Mouse (Mus musculus) heart, postnatal 0 days (tissue): ENCODE results near the gene Iffo2. TPM values are rescaled to one million over a fixed set of nuclear protein-coding genes. Genes with fewer than 3 reads are reported as not detected.

ENCODE experiments used
- ATAC-seq: fragments of 200-750 bp; cut with Nextera tagmentation; 2 replicates; pipeline ENCODE4 v1.8.0; 2017; ENCODE audit warnings: low read depth, moderate number of reproducible peaks, moderate library complexity; ENCODE audit not compliant: insufficient read depth
- DNase-seq: peaks from one replicate; pipeline ENCODE4 v3.0.0-alpha.2; 2016; ENCODE audit warnings: low spot score
- H3K27ac ChIP-seq: fragments of 300-500 bp; sonication (generic); 2 replicates; pipeline ENCODE4 v1.5.1; 2014; ENCODE audit warnings: low read depth, mild to moderate bottlenecking
- H3K27me3 ChIP-seq: fragments of 300-500 bp; sonication (generic); 2 replicates; pipeline ENCODE4 v1.6.1; 2014; ENCODE audit warnings: low read length, mixed read lengths; ENCODE audit not compliant: control insufficient read depth, insufficient read depth
- H3K36me3 ChIP-seq: fragments of 300-500 bp; sonication (generic); replicated peaks from 2 replicates; pipeline ENCODE4 v1.6.1; 2014; ENCODE audit warnings: low read length, mixed read lengths; ENCODE audit not compliant: control insufficient read depth, insufficient read depth
- H3K4me1 ChIP-seq: fragments of 300-500 bp; sonication (generic); 2 replicates; pipeline ENCODE4 v1.6.1; 2014; ENCODE audit warnings: antibody characterized with exemption; ENCODE audit not compliant: control insufficient read depth, insufficient read depth
- H3K4me2 ChIP-seq: fragments of 300-500 bp; sonication (generic); 2 replicates; pipeline ENCODE4 v1.6.1; 2014; ENCODE audit warnings: low read depth, mild to moderate bottlenecking, low read length, moderate library complexity
- H3K4me3 ChIP-seq: fragments of 300-500 bp; sonication (generic); 2 replicates; pipeline ENCODE4 v1.5.1; 2014; ENCODE audit warnings: low read depth, low read length
- H3K9ac ChIP-seq: fragments of 300-500 bp; sonication (generic); replicated peaks from 2 replicates; pipeline ENCODE4 v1.6.1; 2014; ENCODE audit warnings: low read depth, low read length, mixed read lengths
- H3K9me3 ChIP-seq: fragments of 300-500 bp; sonication (generic); replicated peaks from 2 replicates; pipeline ENCODE4 v1.6.1; 2016; ENCODE audit warnings: low read length; ENCODE audit not compliant: control insufficient read depth
- CTCF ChIP-seq: IDR thresholded peaks from 2 replicates; pipeline ENCODE4 v1.5.1; 2016; ENCODE audit warnings: antibody characterized with exemption, control low read depth, low read depth
- EP300 ChIP-seq: IDR thresholded peaks from 2 replicates; pipeline ENCODE4 v1.6.1; 2016; ENCODE audit warnings: antibody characterized with exemption, low read depth
- WGBS: fragments of 180-500 bp; shearing (Covaris S2); extraction: QIAGEN DNeasy Blood & Tissue Kit; methylation state at CpG from one replicate; pipeline ENCODE4 v1.1.7; 2014; 5-methylcytosine and 5-hydroxymethylcytosine counted together
- polyA plus RNA-seq: library from polyadenylated mRNA; unstranded; fragments of >200 nt; fragmentation: Nextera tagmentation; extraction: Ambion mirVana; gene quantifications from 2 replicates; pipeline ENCODE4 v1.2.1, GENCODE M21; 2015
- total RNA-seq: library from RNA; depleted of rRNA; stranded (reverse); fragments of >200 nt; gene quantifications from 2 replicates; pipeline ENCODE4 v1.2.3, GENCODE M21; 2014; ENCODE audit warnings: low replicate concordance

Gene Iffo2
- total and polyA plus RNA-seq, 2 experiments from 2014 or later: 2.9 to 6.4 TPM

GRCm38 (mm10) chr4:139643972-139644371 is 113.6 kb downstream of the Iffo2 start:
- Histone ChIP-seq H3K4me3 (no peak overlapping the region), H3K9me3 (no peaks in the 10 kb centered on the region), H3K27ac (no peak overlapping the region), H3K4me2 (no peak overlapping the region), H3K4me1 (no peaks in the 10 kb centered on the region), H3K27me3 (0 out of 2 replicates have a peak, but pooled peaks cover 7% of the 10 kb centered on the region), H3K36me3 (peaks cover 15% of the 10 kb centered on the region; the same call in 1 of the 2 replicates), H3K9ac (no peak overlapping the region)
- DNase-seq: peak; percentile 36
- 19% methylated on average over 9 of the region's 9 CpGs for WGBS
- ATAC-seq: no peak
- TF ChIP-seq EP300: no peak
- TF ChIP-seq CTCF: peak; percentile 92

- WGBS: 87% methylated on average over 7 of the region's 7 CpGs
- Histone ChIP-seq H3K36me3 (peaks cover 15% of the 10 kb centered on the region; the same call in 1 of the 2 replicates), H3K27me3 (0 out of 2 replicates have a peak, but pooled peaks cover 7% of the 10 kb centered on the region), H3K4me1 (no peaks in the 10 kb centered on the region), H3K9ac (no peak overlapping the region), H3K4me2 (no peak overlapping the region), H3K9me3 (no peaks in the 10 kb centered on the region), H3K4me3 (no peak overlapping the region), H3K27ac (no peak overlapping the region)
- ATAC-seq (no peak), DNase-seq (no peak)
- TF ChIP-seq CTCF (peak; percentile 25), EP300 (no peak)
Measured at GRCm38 (mm10) chr4:139646916-139647315, 116.6 kb downstream of the Iffo2 start.

- TF ChIP-seq CTCF: no peak
- TF ChIP-seq EP300: no peak
- ATAC-seq (no peak), DNase-seq (no peak)
- Histone ChIP-seq H3K36me3 (peaks cover 9% of the 10 kb centered on the region; the same call in 1 of the 2 replicates), H3K4me1 (no peaks in the 10 kb centered on the region), H3K4me3 (no peak overlapping the region), H3K27me3 (no peaks in the 10 kb centered on the region), H3K9ac (no peak overlapping the region), H3K27ac (no peak overlapping the region), H3K9me3 (no peaks in the 10 kb centered on the region), H3K4me2 (no peak overlapping the region)
- 78% methylated on average over 15 of the region's 15 CpGs for WGBS
Measured at GRCm38 (mm10) chr4:139650086-139650743, 119.9 kb downstream of the Iffo2 start.

GRCm38 (mm10) chr4:139650907-139651306 is 120.6 kb downstream of the Iffo2 start:
- Histone ChIP-seq H3K27me3 (no peaks in the 10 kb centered on the region), H3K4me1 (no peaks in the 10 kb centered on the region), H3K4me3 (no peak overlapping the region), H3K9ac (no peak overlapping the region), H3K36me3 (peaks cover 9% of the 10 kb centered on the region; the same call in 1 of the 2 replicates), H3K27ac (no peak overlapping the region), H3K4me2 (no peak overlapping the region), H3K9me3 (no peaks in the 10 kb centered on the region)
- WGBS: 70% methylated on average over 11 of the region's 11 CpGs
- ATAC-seq (no peak), DNase-seq (no peak)
- TF ChIP-seq CTCF (no peak), EP300 (no peak)

- H3K9ac ChIP-seq: no peak within 1 kb of the TSS
- 75% methylated on average over 8 of the region's 8 CpGs for WGBS
- TF ChIP-seq EP300 (no peak), CTCF (no peak)
Measured at GRCm38 (mm10) chr4:139653238-139653637, 122.9 kb downstream of the Iffo2 start, which contains the start of gene Tas1r2. TSS of gene Tas1r2 (plus strand) at chr4:139653538.

More at GRCm38 (mm10) chr4:139653238-139653637, 122.9 kb downstream of the Iffo2 start, which contains the start of gene Tas1r2:
- H3K27me3 ChIP-seq: no peaks in the 10 kb centered on the region
- H3K27ac ChIP-seq: no peak within 1 kb of the TSS
- H3K4me3 ChIP-seq: no peak within 1 kb of the TSS
- ATAC-seq: no peak
- H3K4me2 ChIP-seq: no peak within 1 kb of the TSS
- H3K36me3 ChIP-seq: peaks cover 1% of the 10 kb centered on the region; the same call in 1 of the 2 replicates
- no peak for DNase-seq
- H3K4me1 ChIP-seq: no peaks in the 10 kb centered on the region
- 0 out of 2 replicates have a peak, but pooled peaks cover under 1% of the 10 kb centered on the region for H3K9me3 ChIP-seq
